Mouse (Mus musculus): Measurements from ENCODE around the gene Cars. TPM values are rescaled to one million over a fixed set of nuclear protein-coding genes. Genes with fewer than 3 reads are reported as not detected.
A peak's percentile ranks its signal among the peaks of the same experiment; 100 is the strongest.
"Not testable (repeated sequence)": the region's sequence is repeated elsewhere in the genome, so short reads cannot be mapped to it uniquely, and the experiment has no call there.

The Cars gene
- 17.2 and 19.1 TPM in 2 replicates for polyA plus RNA-seq (2012; rRNA removed)

GRCm38 (mm10) chr7:143599428-143600230 lies at the start of gene Cars:
Cars (minus strand) TSS chr7:143600090.
- WGBS = 2% methylated on average over 35 of the region's 35 CpGs
- DNase-seq (ENCODE audit: low read depth, low spot score) = peak; percentile 89

- peak; percentile 44 for DNase-seq (ENCODE audit: low read depth, low spot score)
These were observed 49.3 kb upstream of the Cars start, which contains the start of gene Tnfrsf22 for GRCm38 (mm10) chr7:143649034-143649768. Tnfrsf22 (minus strand) TSS chr7:143649661.

GRCm38 (mm10) chr7:143643949-143644348 lies 44.1 kb upstream of the Cars start:
- DNase-seq (ENCODE audit: low read depth, low spot score) = not testable (repeated sequence)
- 90% methylated on average over 2 of the region's 2 CpGs for WGBS

More at GRCm38 (mm10) chr7:143649034-143649768, 49.3 kb upstream of the Cars start, which contains the start of gene Tnfrsf22:
- 4% methylated on average over 39 of the region's 39 CpGs for WGBS

GRCm38 (mm10) chr7:143636674-143637073 lies 36.8 kb upstream of the Cars start:
- WGBS = 59% methylated on average over 1 of the region's 1 CpGs
- DNase-seq (ENCODE audit: low read depth, low spot score) = no peak

- WGBS = 62% methylated on average over 2 of the region's 2 CpGs
- DNase-seq (ENCODE audit: low read depth, low spot score) = no peak
These were observed 31.6 kb upstream of the Cars start for GRCm38 (mm10) chr7:143631503-143631902.

- 5% methylated on average over 1 of the region's 1 CpGs for WGBS
- DNase-seq (ENCODE audit: low read depth, low spot score) = no peak
These were observed 29.6 kb upstream of the Cars start for GRCm38 (mm10) chr7:143629501-143629900.

GRCm38 (mm10) chr7:143628540-143628939 lies 28.6 kb upstream of the Cars start, which contains the start of gene Tnfrsf26:
Tnfrsf26 (minus strand) TSS chr7:143628722.
- 77% methylated on average over 1 of the region's 1 CpGs for WGBS
- no peak for DNase-seq (ENCODE audit: low read depth, low spot score)

GRCm38 (mm10) chr7:143627555-143628286 lies 27.8 kb upstream of the Cars start:
- WGBS = 64% methylated on average over 10 of the region's 10 CpGs
- DNase-seq (ENCODE audit: low read depth, low spot score) = no peak

- DNase-seq (ENCODE audit: low read depth, low spot score) = no peak
- 71% methylated on average over 2 of the region's 2 CpGs for WGBS
These were observed 26.3 kb upstream of the Cars start for GRCm38 (mm10) chr7:143626178-143626577.

GRCm38 (mm10) chr7:143625151-143625550 lies 25.3 kb upstream of the Cars start:
- WGBS = 62% methylated on average over 5 of the region's 5 CpGs
- DNase-seq (ENCODE audit: low read depth, low spot score) = no peak

GRCm38 (mm10) chr7:143624561-143624960 lies 24.7 kb upstream of the Cars start:
- 67% methylated on average over 3 of the region's 3 CpGs for WGBS
- no peak for DNase-seq (ENCODE audit: low read depth, low spot score)

- WGBS = 26% methylated on average over 1 of the region's 1 CpGs
- no peak for DNase-seq (ENCODE audit: low read depth, low spot score)
These were observed 21.1 kb upstream of the Cars start for GRCm38 (mm10) chr7:143620951-143621350.

GRCm38 (mm10) chr7:143614404-143615135 lies 14.7 kb upstream of the Cars start:
- DNase-seq (ENCODE audit: low read depth, low spot score) = no peak
- 21% methylated on average over 9 of the region's 9 CpGs for WGBS

GRCm38 (mm10) chr7:143612215-143612614 lies 12.3 kb upstream of the Cars start:
- DNase-seq (ENCODE audit: low read depth, low spot score) = no peak
- 63% methylated on average over 3 of the region's 3 CpGs for WGBS

- no peak for DNase-seq (ENCODE audit: low read depth, low spot score)
- WGBS = 86% methylated on average over 3 of the region's 3 CpGs
These were observed 5.4 kb upstream of the Cars start for GRCm38 (mm10) chr7:143605321-143605720.

- WGBS = 57% methylated on average over 2 of the region's 2 CpGs
- DNase-seq (ENCODE audit: low read depth, low spot score) = no peak
These were observed 5.0 kb upstream of the Cars start for GRCm38 (mm10) chr7:143604889-143605288.

- DNase-seq (ENCODE audit: low read depth, low spot score) = no peak
- WGBS = 76% methylated on average over 2 of the region's 2 CpGs
These were observed 1.8 kb upstream of the Cars start for GRCm38 (mm10) chr7:143601705-143602104.

GRCm38 (mm10) chr7:143600231-143600740 lies 396 bp upstream of the Cars start:
- WGBS = 3% methylated on average over 15 of the region's 15 CpGs

GRCm38 (mm10) chr7:143594865-143595264 lies 5.0 kb downstream of the Cars start:
- WGBS = 17% methylated on average over 5 of the region's 5 CpGs
- peak; percentile 74 for DNase-seq (ENCODE audit: low read depth, low spot score)

More at GRCm38 (mm10) chr7:143600231-143600740, 396 bp upstream of the Cars start:
- DNase-seq (ENCODE audit: low read depth, low spot score) = no peak

All from large intestine, adult 2 months (tissue).